Mouse (Mus musculus) brain, embryonic 14.5 days (tissue): ENCODE results near the gene Pofut2. TPM values are rescaled to one million over a fixed set of nuclear protein-coding genes. Genes with fewer than 3 reads are reported as not detected.
"Not testable (repeated sequence)": the region's sequence is repeated elsewhere in the genome, so short reads cannot be mapped to it uniquely, and the experiment has no call there.

Experiments used
- DNase-seq: peaks from one replicate; pipeline ENCODE4 v3.0.0-alpha.2; 2011; ENCODE audit warnings: low read depth
- CTCF ChIP-seq: fragments of 200-500 bp; IDR thresholded peaks from 2 replicates; pipeline ENCODE4 v1.5.1; 2012; ENCODE audit warnings: inconsistent platforms, mild to moderate bottlenecking, moderate library complexity, borderline replicate concordance; ENCODE audit not compliant: insufficient read depth, insufficient read length; ENCODE audit errors: extremely low read depth
- POLR2A ChIP-seq: fragments of 200-500 bp; IDR thresholded peaks from 2 replicates; pipeline ENCODE4 v1.6.1; 2012; ENCODE audit warnings: mild to moderate bottlenecking, inconsistent platforms, borderline replicate concordance; ENCODE audit not compliant: poor library complexity, insufficient read depth, insufficient read length, severe bottlenecking; ENCODE audit errors: extremely low read depth
- polyA plus RNA-seq: library from polyadenylated mRNA; depleted of rRNA; stranded (reverse); fragments of >200 nt; gene quantifications from 2 replicates; pipeline ENCODE4 v1.2.3, GENCODE M21; 2012

Pofut2 gene
- polyA plus RNA-seq, 1 experiment = 49.2 TPM

GRCm38 (mm10) chr10:77255231-77255630, 3.8 kb upstream of the Pofut2 start:
- no peak for DNase-seq
- TF ChIP-seq CTCF (no peak), POLR2A (no peak)

DNA sequence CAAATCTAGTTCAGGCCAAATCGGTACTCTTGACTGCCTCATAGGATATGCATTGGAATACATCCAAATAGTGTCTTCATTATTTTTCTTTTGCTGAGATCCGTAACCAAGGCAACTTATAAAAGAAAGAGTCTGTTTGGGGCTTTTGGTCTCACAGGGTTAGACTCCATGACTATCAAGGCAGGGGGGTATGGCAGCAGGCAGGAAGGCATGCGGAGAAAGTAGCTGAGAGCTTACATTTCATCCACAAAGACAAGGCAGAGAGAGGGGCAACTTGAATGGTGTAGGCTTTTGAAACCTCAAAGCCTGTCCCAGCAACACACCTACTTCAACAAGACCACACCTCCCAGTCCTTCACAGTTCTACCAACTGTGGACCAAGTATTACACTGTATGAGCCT, 3.3 kb upstream of the Pofut2 start:
- TF ChIP-seq CTCF (no peak), POLR2A (no peak)
- DNase-seq = peak; percentile 38

GRCm38 (mm10) chr10:77258041-77258590, 902 bp upstream of the Pofut2 start:
- DNase-seq = no peak
- TF ChIP-seq POLR2A = no peak
- no peak for TF ChIP-seq CTCF

DNA sequence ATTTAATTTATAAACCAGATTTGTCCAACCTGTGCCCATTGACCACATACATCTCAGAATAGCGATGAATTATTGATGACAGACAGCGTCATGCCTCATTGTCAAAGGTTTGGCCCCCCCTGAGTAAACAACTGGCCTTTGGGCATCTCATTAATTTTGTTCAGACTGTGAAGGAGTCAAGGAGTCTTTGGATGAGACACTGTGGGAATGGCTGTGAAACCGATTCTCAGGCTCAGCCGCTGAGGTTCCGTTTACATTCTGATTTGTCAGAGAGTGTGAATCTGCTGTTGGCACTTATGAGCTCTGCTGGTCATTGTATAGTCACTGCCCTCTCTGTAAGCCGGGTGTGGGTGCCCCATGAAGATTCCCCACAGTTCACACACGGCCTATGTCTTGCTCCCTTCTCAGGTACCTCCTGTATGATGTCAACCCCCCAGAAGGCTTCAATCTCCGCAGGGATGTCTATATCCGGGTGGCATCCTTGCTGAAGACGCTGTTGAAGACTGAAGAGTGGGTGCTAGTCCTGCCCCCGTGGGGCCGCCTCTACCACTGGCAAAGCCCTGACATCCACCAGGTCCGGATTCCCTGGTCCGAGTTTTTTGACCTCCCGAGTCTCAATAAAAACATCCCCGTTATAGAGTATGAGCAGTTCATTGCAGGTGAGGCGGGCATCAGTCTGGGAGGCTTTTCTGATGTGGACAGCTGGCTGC, 1.3 kb downstream of the Pofut2 start:
- no peak for DNase-seq
- no peak for TF ChIP-seq CTCF

DNA sequence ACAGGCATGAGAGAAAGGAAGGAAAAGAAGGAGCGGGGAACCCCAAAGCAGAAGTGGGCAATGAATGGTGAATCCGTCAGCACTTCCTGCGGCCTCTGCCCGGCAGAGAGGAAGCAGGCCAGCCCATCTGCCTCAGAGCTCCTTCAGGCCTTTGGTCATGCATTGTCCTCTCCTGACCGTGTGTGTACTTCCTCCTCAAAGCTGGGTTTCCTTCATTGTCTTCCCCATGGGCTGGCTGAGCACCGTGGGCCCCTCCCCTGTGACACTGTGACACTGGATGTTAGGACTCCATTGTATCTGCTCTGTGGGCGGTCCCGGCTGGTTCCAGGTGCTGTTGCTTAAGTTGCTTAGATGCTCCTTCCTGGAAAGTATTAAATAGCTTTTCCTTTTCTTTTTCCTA, 7.3 kb downstream of the Pofut2 start:
- TF ChIP-seq CTCF = no peak
- no peak for TF ChIP-seq POLR2A
- DNase-seq = no peak

- TF ChIP-seq CTCF (no peak), POLR2A (no peak)
Observed at GRCm38 (mm10) chr10:77267027-77267426, 8.0 kb downstream of the Pofut2 start.

GRCm38 (mm10) chr10:77269129-77269528, 10.1 kb downstream of the Pofut2 start:
- no peak for TF ChIP-seq POLR2A
- TF ChIP-seq CTCF = no peak
- DNase-seq = no peak

More at GRCm38 (mm10) chr10:77267027-77267426, 8.0 kb downstream of the Pofut2 start:
- DNase-seq = no peak

DNA sequence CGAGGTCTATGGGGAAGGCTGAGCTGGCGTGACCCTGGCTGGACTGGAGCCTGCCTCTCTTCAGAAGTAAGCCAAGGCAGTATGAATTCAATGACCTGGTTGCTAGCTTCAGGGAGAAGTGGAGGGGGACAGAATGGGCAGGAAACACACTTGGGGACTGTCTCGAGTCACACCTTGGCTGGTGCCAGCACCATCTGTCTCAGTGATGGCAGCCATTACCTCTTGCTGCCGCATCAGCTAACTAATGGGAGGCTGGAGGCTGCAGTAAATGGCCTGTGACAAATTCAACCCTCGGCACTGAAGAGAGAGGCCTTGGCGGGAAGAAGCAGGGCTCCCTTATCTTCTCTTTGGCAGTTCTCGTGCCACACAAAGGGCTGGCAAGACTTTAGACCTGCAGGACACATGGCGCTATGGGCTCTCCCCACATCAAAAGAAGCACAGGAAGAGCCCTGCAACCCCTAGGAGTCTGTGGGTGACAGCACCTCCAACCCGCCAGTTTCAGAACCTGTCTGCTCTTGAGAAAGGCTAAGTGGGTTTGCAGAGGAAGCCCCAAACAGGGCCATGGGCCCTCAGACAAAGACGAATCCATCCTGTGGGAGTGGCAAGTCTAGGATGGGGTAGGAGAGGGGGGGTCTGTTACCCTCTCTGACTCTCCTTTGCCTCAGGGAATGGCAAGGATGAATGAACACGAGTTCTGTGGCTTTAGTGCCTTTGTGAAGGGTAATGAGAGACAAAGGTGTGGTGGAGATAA, 14.1 kb downstream of the Pofut2 start:
- DNase-seq = peak; percentile 67
- TF ChIP-seq POLR2A (no peak), CTCF (no peak)

DNA sequence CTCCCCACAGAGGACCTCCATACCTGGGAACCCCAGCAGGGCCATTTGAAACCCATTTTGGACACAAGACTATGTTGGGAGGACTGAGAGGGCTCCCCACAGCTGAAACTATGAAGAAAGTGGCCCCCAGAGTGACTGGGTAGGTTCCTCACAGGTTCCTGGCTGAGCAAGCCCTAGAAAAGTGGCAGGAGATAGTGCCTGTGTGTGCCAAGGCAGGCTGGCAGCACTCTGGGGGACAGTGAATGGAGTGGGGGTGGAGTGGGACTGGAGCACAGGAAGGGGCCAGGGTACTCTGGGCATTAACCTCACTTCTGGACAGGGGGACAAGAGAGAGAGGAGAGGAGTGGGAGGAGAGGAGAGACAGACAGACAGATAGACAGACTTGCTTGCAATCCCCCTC, 14.8 kb downstream of the Pofut2 start:
- no peak for TF ChIP-seq POLR2A
- no peak for TF ChIP-seq CTCF
- no peak for DNase-seq

GRCm38 (mm10) chr10:77282085-77282484, 23.1 kb downstream of the Pofut2 start:
- not testable (repeated sequence) for DNase-seq

DNA sequence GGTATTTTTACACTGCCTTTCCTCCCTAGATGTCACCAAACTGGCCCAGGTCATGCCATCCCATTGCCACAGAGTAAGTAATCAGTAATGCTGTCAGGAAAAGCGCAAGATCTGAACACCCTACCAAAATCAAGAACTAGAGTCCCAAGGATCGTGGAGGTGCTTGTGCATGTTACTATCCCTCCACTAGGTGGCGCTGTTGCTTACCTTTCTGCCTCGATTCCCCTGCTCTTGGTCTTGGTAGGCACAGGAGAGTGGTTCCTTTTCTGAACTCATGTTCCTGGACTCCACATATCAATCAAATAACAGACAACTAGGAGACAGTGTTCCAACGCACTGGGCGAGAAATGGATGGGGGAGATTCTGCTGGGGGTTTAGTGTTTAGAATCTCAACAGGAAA, 23.8 kb downstream of the Pofut2 start:
- peak; percentile 94 for TF ChIP-seq CTCF
- TF ChIP-seq POLR2A = no peak

GRCm38 (mm10) chr10:77284832-77285231, 25.8 kb downstream of the Pofut2 start:
- no peak for DNase-seq
- TF ChIP-seq CTCF (no peak), POLR2A (no peak)

More for the DNA sequence above, 23.8 kb downstream of the Pofut2 start:
- peak; percentile 86 for DNase-seq

DNA sequence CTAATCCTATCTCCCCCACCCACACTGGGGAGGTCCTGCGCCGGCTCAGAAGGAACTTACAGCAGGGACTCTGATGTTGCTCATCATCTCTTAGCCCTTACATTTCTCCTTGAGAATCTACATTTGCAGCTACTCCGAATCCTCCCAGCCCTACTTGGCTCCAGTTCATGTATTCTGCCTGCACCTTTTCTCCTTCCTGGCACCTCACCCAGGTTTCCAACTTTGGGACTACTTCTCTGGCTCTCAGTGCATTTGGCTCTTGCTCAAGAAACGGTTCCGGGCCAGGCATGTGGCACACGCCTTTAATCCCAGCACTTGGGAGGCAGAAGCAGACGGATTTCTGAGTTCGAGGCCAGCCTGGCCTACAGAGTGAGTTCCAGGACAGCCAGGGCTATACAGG, 28.6 kb downstream of the Pofut2 start:
- no peak for DNase-seq
- TF ChIP-seq POLR2A = no peak
- no peak for TF ChIP-seq CTCF
